Mouse (Mus musculus) erythroblast, embryonic 14.5 days (primary cell): ENCODE results near the gene Cavin2. TPM values are rescaled to one million over a fixed set of nuclear protein-coding genes. Genes with fewer than 3 reads are reported as not detected.
A peak's percentile ranks its signal among the peaks of the same experiment; 100 is the strongest.

Source experiments
- H3K27me3 ChIP-seq: 2 replicates; pipeline ENCODE4 v1.6.1; 2012; ENCODE audit warnings: inconsistent platforms; ENCODE audit not compliant: control insufficient read depth
- H3K36me3 ChIP-seq: 2 replicates; pipeline ENCODE4 v1.6.1; 2012; ENCODE audit warnings: mild to moderate bottlenecking, inconsistent platforms; ENCODE audit not compliant: control insufficient read depth
- H3K4me1 ChIP-seq: 2 replicates; pipeline ENCODE4 v1.6.1; 2012; ENCODE audit warnings: inconsistent platforms; ENCODE audit not compliant: control insufficient read depth
- H3K4me3 ChIP-seq: replicated peaks from 2 replicates; pipeline ENCODE3; 2012; ENCODE audit warnings: moderate library complexity, mild to moderate bottlenecking, inconsistent platforms
- H3K9me3 ChIP-seq: 2 replicates; pipeline ENCODE4 v1.6.1; 2012; ENCODE audit warnings: low read length, inconsistent platforms, mixed read lengths; ENCODE audit not compliant: control insufficient read depth
- GATA1 ChIP-seq: IDR thresholded peaks from 2 replicates; pipeline ENCODE4 v1.6.1; 2012; ENCODE audit warnings: low read length, inconsistent platforms, mixed read lengths
- TAL1 ChIP-seq: IDR thresholded peaks from 3 replicates; pipeline ENCODE4 v1.6.1; 2012; ENCODE audit warnings: low read length, inconsistent platforms, mixed read lengths
- polyA plus RNA-seq: library from polyadenylated mRNA; stranded (reverse); fragments of >175 nt; gene quantifications from 2 replicates; pipeline ENCODE4 v1.2.3, GENCODE M21; 2012

The Cavin2 gene
- polyA plus RNA-seq, 1 experiment: 0.04 TPM

- no peak overlapping the region for H3K4me3 ChIP-seq
- TF ChIP-seq TAL1 (no peak), GATA1 (no peak)
- H3K4me1 ChIP-seq: no peaks in the 10 kb centered on the region
- no peaks in the 10 kb centered on the region for H3K27me3 ChIP-seq
- H3K36me3 ChIP-seq: no peaks in the 10 kb centered on the region
- H3K9me3 ChIP-seq: no peaks in the 10 kb centered on the region
Observed at GRCm38 (mm10) chr1:51292348-51292747, 3.4 kb downstream of the Cavin2 start.

DNA sequence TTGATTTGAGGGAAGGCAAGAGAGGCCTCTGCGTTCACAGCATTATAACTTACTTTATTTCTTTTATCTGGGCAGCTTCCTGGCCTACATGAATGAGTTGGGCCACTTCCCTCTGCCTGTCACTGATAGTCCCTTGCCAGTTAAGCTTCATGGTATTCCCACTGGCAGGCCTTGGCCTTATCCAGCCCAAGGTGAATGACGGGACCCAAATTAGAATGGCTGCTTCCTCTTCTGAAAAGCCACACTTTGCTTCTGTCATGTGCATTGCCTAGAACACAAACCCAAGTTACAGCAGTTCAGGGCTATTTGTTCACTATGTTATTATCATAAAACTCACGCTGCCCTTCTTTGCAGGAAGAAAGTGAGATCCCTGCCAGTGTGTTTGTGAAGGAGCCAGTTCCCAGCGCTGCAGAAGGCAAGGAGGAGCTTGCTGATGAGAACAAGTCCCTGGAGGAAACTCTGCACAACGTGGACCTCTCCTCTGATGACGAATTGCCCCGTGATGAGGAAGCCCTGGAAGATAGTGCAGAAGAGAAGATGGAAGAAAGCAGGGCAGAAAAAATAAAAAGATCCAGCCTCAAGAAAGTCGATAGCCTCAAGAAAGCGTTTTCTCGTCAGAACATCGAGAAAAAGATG, 11.5 kb downstream of the Cavin2 start:
- no peak overlapping the region for H3K4me3 ChIP-seq
- H3K36me3 ChIP-seq: no peaks in the 10 kb centered on the region
- TF ChIP-seq GATA1: no peak
- no peak for TF ChIP-seq TAL1
- no peaks in the 10 kb centered on the region for H3K4me1 ChIP-seq
- no peaks in the 10 kb centered on the region for H3K9me3 ChIP-seq
- H3K27me3 ChIP-seq: no peaks in the 10 kb centered on the region

DNA sequence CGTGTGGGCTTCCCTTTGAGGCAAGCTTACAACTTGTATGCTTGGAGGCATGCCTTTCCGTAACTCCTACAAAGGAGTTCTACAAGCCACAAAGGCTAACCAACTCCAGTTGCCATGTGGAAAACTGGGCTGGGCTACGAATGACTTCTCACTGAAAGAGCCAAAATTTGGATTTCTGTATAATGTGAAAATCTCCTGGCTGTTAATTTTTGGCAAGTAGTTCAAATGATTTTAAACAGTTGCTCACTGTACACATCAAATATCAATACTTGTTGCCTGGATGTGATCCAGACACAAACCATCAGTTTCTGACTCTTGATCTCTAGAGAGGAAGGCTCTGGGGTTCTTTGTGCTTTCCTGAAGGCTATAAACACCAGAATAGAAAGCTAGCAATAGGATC, 18.1 kb downstream of the Cavin2 start:
- TF ChIP-seq GATA1: no peak
- no peak for TF ChIP-seq TAL1
- Histone ChIP-seq H3K27me3 (no peaks in the 10 kb centered on the region), H3K4me1 (no peaks in the 10 kb centered on the region), H3K9me3 (no peaks in the 10 kb centered on the region), H3K4me3 (no peak overlapping the region), H3K36me3 (no peaks in the 10 kb centered on the region)

GRCm38 (mm10) chr1:51315476-51315875, 26.6 kb downstream of the Cavin2 start:
- Histone ChIP-seq H3K27me3 (no peaks in the 10 kb centered on the region), H3K4me1 (no peaks in the 10 kb centered on the region), H3K9me3 (peaks cover 4% of the 10 kb centered on the region; the same call in 1 of the 2 replicates), H3K36me3 (no peaks in the 10 kb centered on the region), H3K4me3 (no peak overlapping the region)
- TF ChIP-seq TAL1 (no peak), GATA1 (no peak)

- Histone ChIP-seq H3K27me3 (no peaks in the 10 kb centered on the region), H3K9me3 (no peaks in the 10 kb centered on the region), H3K4me1 (no peaks in the 10 kb centered on the region), H3K36me3 (no peaks in the 10 kb centered on the region), H3K4me3 (no peak overlapping the region)
- TF ChIP-seq TAL1 (no peak), GATA1 (no peak)
Observed at GRCm38 (mm10) chr1:51323506-51323905, 34.6 kb downstream of the Cavin2 start.

GRCm38 (mm10) chr1:51328541-51328940, 39.6 kb downstream of the Cavin2 start:
- TF ChIP-seq TAL1: no peak
- TF ChIP-seq GATA1: no peak
- Histone ChIP-seq H3K27me3 (no peaks in the 10 kb centered on the region), H3K36me3 (no peaks in the 10 kb centered on the region), H3K4me1 (no peaks in the 10 kb centered on the region), H3K9me3 (no peaks in the 10 kb centered on the region), H3K4me3 (no peak overlapping the region)

DNA sequence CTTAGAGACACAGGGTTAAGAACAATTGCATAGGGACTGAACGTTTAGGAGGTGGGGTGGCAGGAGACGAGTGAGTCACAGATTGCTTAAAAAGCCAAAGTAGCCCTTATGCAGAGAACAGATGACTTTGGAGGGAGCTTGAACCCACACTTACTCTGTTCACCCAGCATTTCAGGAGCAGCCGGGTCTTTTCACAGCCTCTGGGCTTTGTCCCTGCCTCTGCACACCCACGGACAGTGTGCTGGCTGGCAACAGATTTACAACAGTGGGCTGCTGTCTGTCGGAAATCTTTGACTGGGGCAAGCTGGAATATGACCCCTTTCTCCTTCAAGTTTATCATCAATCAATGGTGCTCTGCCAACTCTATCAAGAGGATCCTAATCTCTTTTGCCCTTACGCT, 44.1 kb downstream of the Cavin2 start:
- Histone ChIP-seq H3K27me3 (no peaks in the 10 kb centered on the region), H3K4me1 (no peaks in the 10 kb centered on the region), H3K9me3 (no peaks in the 10 kb centered on the region), H3K4me3 (no peak overlapping the region), H3K36me3 (no peaks in the 10 kb centered on the region)
- no peak for TF ChIP-seq GATA1
- no peak for TF ChIP-seq TAL1

- Histone ChIP-seq H3K4me1 (no peaks in the 10 kb centered on the region), H3K9me3 (no peaks in the 10 kb centered on the region), H3K4me3 (peak overlapping the region; percentile 3), H3K27me3 (no peaks in the 10 kb centered on the region), H3K36me3 (no peaks in the 10 kb centered on the region)
- TF ChIP-seq GATA1: no peak
- TF ChIP-seq TAL1: no peak
Observed at GRCm38 (mm10) chr1:51333557-51334285, 44.8 kb downstream of the Cavin2 start.

DNA sequence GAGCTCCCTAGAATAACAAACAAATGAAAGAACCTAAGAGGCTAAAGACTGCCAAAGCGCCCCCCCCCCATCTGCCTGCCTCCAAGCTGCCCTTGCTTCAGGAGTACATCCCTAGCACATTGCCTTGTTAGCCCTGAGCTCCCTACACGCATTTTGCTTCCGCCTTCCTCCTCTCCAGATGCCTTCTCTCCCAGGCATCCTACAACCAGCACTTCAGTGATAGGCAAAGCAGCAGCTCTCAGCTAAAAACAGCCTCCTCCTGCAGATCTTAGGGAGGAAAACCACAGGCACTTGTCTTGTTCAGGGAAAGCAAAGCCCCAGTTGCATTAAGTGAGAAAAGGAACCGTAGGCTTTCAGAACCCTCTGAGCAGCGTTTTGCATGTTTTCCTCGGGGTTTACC, 45.4 kb downstream of the Cavin2 start:
- Histone ChIP-seq H3K9me3 (no peaks in the 10 kb centered on the region), H3K4me3 (no peak overlapping the region), H3K4me1 (no peaks in the 10 kb centered on the region), H3K36me3 (no peaks in the 10 kb centered on the region), H3K27me3 (no peaks in the 10 kb centered on the region)
- TF ChIP-seq TAL1 (no peak), GATA1 (no peak)
